Mouse (Mus musculus) limb, embryonic 11.5 days (tissue): ENCODE measurements around the gene Slc22a4. TPM values are rescaled to one million over a fixed set of nuclear protein-coding genes. Genes with fewer than 3 reads are reported as not detected.
A peak's percentile ranks its signal among the peaks of the same experiment; 100 is the strongest.
"Not testable (repeated sequence)": the region's sequence is repeated elsewhere in the genome, so short reads cannot be mapped to it uniquely, and the experiment has no call there.

Source experiments
- ATAC-seq: fragments of 200-750 bp; cut with Nextera tagmentation; 2 replicates; pipeline ENCODE4 v1.8.0; 2017; ENCODE audit warnings: low read depth; ENCODE audit not compliant: insufficient number of reproducible peaks, low FRiP score, low TSS enrichment
- DNase-seq: peaks from one replicate; pipeline ENCODE4 v3.0.0-alpha.2; 2015; ENCODE audit warnings: low spot score
- H3K27ac ChIP-seq: fragments of 300-500 bp; sonication (generic); replicated peaks from 2 replicates; pipeline ENCODE4 v1.5.1; 2014; ENCODE audit warnings: low read depth, mild to moderate bottlenecking, low read length
- H3K27me3 ChIP-seq: fragments of 300-500 bp; sonication (generic); 2 replicates; pipeline ENCODE4 v1.6.1; 2014; ENCODE audit warnings: mild to moderate bottlenecking, low read length, mixed read lengths; ENCODE audit not compliant: control insufficient read depth, insufficient read depth
- H3K36me3 ChIP-seq: fragments of 300-500 bp; sonication (generic); 2 replicates; pipeline ENCODE4 v1.6.1; 2014; ENCODE audit warnings: mild to moderate bottlenecking, low read length, moderate library complexity, mixed read lengths; ENCODE audit not compliant: control insufficient read depth, insufficient read depth
- H3K4me1 ChIP-seq: fragments of 300-500 bp; sonication (generic); 2 replicates; pipeline ENCODE4 v1.6.1; 2014; ENCODE audit warnings: low read length, mixed read lengths; ENCODE audit not compliant: control insufficient read depth, insufficient read depth
- H3K4me2 ChIP-seq: fragments of 300-500 bp; sonication (generic); 2 replicates; pipeline ENCODE4 v1.6.1; 2014; ENCODE audit warnings: low read depth, mild to moderate bottlenecking, moderate library complexity; ENCODE audit not compliant: severe bottlenecking
- H3K4me3 ChIP-seq: fragments of 300-500 bp; sonication (generic); 2 replicates; pipeline ENCODE4 v1.5.1; 2014; ENCODE audit warnings: low read depth, low read length
- H3K9ac ChIP-seq: fragments of 300-500 bp; sonication (generic); 2 replicates; pipeline ENCODE4 v1.6.1; 2014; ENCODE audit warnings: mild to moderate bottlenecking, low read length
- H3K9me3 ChIP-seq: fragments of 300-500 bp; sonication (generic); 2 replicates; pipeline ENCODE4 v1.6.1; 2016; ENCODE audit warnings: low read length; ENCODE audit not compliant: control insufficient read depth
- WGBS: fragments of 180-500 bp; shearing (Covaris S2); extraction: QIAGEN DNeasy Blood & Tissue Kit; methylation state at CpG from one replicate; pipeline ENCODE4 v1.1.7; 2014; 5-methylcytosine and 5-hydroxymethylcytosine counted together
- polyA plus RNA-seq: library from polyadenylated mRNA; unstranded; fragments of >200 nt; fragmentation: Nextera tagmentation; extraction: Ambion mirVana; gene quantifications from 2 replicates; pipeline ENCODE4 v1.2.1, GENCODE M21; 2014

Gene Slc22a4
- polyA plus RNA-seq, 1 experiment from 2014 or later, result 0.89 TPM

GRCm38 (mm10) chr11:54052128-54052527 lies 24.2 kb upstream of the Slc22a4 start:
- no peaks in the 10 kb centered on the region for H3K27me3 ChIP-seq
- H3K9me3 ChIP-seq, result no peaks in the 10 kb centered on the region
- DNase-seq (no peak), ATAC-seq (no peak)
- 94% methylated on average over 5 of the region's 5 CpGs for WGBS
- no peak overlapping the region for H3K27ac ChIP-seq
- H3K36me3 ChIP-seq, result 0 out of 2 replicates have a peak, but pooled peaks cover 2% of the 10 kb centered on the region
- H3K4me3 ChIP-seq, result no peak overlapping the region
- peaks cover 13% of the 10 kb centered on the region for H3K4me1 ChIP-seq
- no peak overlapping the region for H3K4me2 ChIP-seq
- no peak overlapping the region for H3K9ac ChIP-seq

- WGBS, result 92% methylated on average over 7 of the region's 7 CpGs
These were observed 23.3 kb upstream of the Slc22a4 start for GRCm38 (mm10) chr11:54051161-54051560.

GRCm38 (mm10) chr11:54050205-54050604 lies 22.3 kb upstream of the Slc22a4 start:
- no peak overlapping the region for H3K27ac ChIP-seq
- H3K4me3 ChIP-seq, result no peak overlapping the region
- no peak overlapping the region for H3K9ac ChIP-seq
- H3K4me2 ChIP-seq, result no peak overlapping the region
- DNase-seq, result no peak
- H3K36me3 ChIP-seq, result 0 out of 2 replicates have a peak, but pooled peaks cover 2% of the 10 kb centered on the region
- no peak for ATAC-seq
- H3K9me3 ChIP-seq, result no peaks in the 10 kb centered on the region
- no peaks in the 10 kb centered on the region for H3K27me3 ChIP-seq
- 84% methylated on average over 2 of the region's 2 CpGs for WGBS
- H3K4me1 ChIP-seq, result no peaks in the 10 kb centered on the region

More at GRCm38 (mm10) chr11:54051161-54051560, 23.3 kb upstream of the Slc22a4 start:
- Histone ChIP-seq H3K36me3 (0 out of 2 replicates have a peak, but pooled peaks cover 2% of the 10 kb centered on the region), H3K9me3 (no peaks in the 10 kb centered on the region), H3K4me2 (no peak overlapping the region), H3K4me3 (no peak overlapping the region), H3K27ac (no peak overlapping the region), H3K9ac (no peak overlapping the region), H3K27me3 (no peaks in the 10 kb centered on the region), H3K4me1 (peaks cover 3% of the 10 kb centered on the region)
- DNase-seq, result no peak
- no peak for ATAC-seq

GRCm38 (mm10) chr11:54040676-54041075 lies 12.8 kb upstream of the Slc22a4 start:
- ATAC-seq (no peak), DNase-seq (no peak)
- Histone ChIP-seq H3K4me2 (no peak overlapping the region), H3K4me3 (no peak overlapping the region), H3K9ac (no peak overlapping the region), H3K27ac (no peak overlapping the region), H3K9me3 (no peaks in the 10 kb centered on the region), H3K27me3 (no peaks in the 10 kb centered on the region), H3K36me3 (no peaks in the 10 kb centered on the region), H3K4me1 (no peaks in the 10 kb centered on the region)
- WGBS, result 90% methylated on average over 6 of the region's 6 CpGs

- not testable (repeated sequence) for H3K27me3 ChIP-seq, H3K4me2 ChIP-seq, H3K9ac ChIP-seq, H3K36me3 ChIP-seq, DNase-seq, H3K9me3 ChIP-seq, ATAC-seq, H3K4me3 ChIP-seq, H3K4me1 ChIP-seq, H3K27ac ChIP-seq
- WGBS, result 100% methylated on average over 1 of the region's 3 CpGs
These were observed 5.0 kb upstream of the Slc22a4 start for GRCm38 (mm10) chr11:54032872-54033271.

GRCm38 (mm10) chr11:54028997-54029396 lies 1.1 kb upstream of the Slc22a4 start:
- Histone ChIP-seq H3K9ac (no peak overlapping the region), H3K4me1 (0 out of 2 replicates have a peak, but pooled peaks cover 3% of the 10 kb centered on the region), H3K4me3 (no peak overlapping the region), H3K27me3 (peaks cover 10% of the 10 kb centered on the region), H3K9me3 (no peaks in the 10 kb centered on the region), H3K4me2 (no peak overlapping the region), H3K36me3 (no peaks in the 10 kb centered on the region), H3K27ac (no peak overlapping the region)
- ATAC-seq, result no peak
- 79% methylated on average over 4 of the region's 4 CpGs for WGBS
- DNase-seq, result no peak

GRCm38 (mm10) chr11:54027131-54028043 lies 503 bp downstream of the Slc22a4 start:
- Histone ChIP-seq H3K4me3 (peak overlapping the region; percentile 41), H3K27ac (no peak overlapping the region), H3K9me3 (no peaks in the 10 kb centered on the region), H3K36me3 (no peaks in the 10 kb centered on the region; the same call in 1 of the 2 replicates), H3K4me1 (0 out of 2 replicates have a peak, but pooled peaks cover 3% of the 10 kb centered on the region), H3K4me2 (peak overlapping the region; percentile 78), H3K27me3 (peaks cover 10% of the 10 kb centered on the region), H3K9ac (peak overlapping the region; percentile 67)
- peak; percentile 34 for DNase-seq
- no peak for ATAC-seq
- 16% methylated on average over 31 of the region's 31 CpGs for WGBS

GRCm38 (mm10) chr11:54026491-54027041 lies 1.3 kb downstream of the Slc22a4 start:
- Histone ChIP-seq H3K4me2 (no peak overlapping the region), H3K4me3 (no peak overlapping the region), H3K27me3 (peaks cover 10% of the 10 kb centered on the region), H3K27ac (no peak overlapping the region), H3K9me3 (no peaks in the 10 kb centered on the region), H3K4me1 (0 out of 2 replicates have a peak, but pooled peaks cover 3% of the 10 kb centered on the region), H3K9ac (no peak overlapping the region), H3K36me3 (no peaks in the 10 kb centered on the region; the same call in 1 of the 2 replicates)
- WGBS, result 75% methylated on average over 1 of the region's 1 CpGs
- ATAC-seq (no peak), DNase-seq (no peak)
